Mouse (Mus musculus) liver, embryonic 11.5 days (tissue): ENCODE results near the gene Tenm1. TPM values are rescaled to one million over a fixed set of nuclear protein-coding genes. Genes with fewer than 3 reads are reported as not detected.

Experiments
- ATAC-seq: fragments of 200-750 bp; cut with Nextera tagmentation; replicated peaks from 2 replicates; pipeline ENCODE4 v1.8.0; 2017; ENCODE audit warnings: moderate number of reproducible peaks, mild to moderate bottlenecking, moderate TSS enrichment, moderate library complexity; ENCODE audit not compliant: low FRiP score
- DNase-seq: peaks from one replicate; pipeline ENCODE4 v3.0.0-alpha.2; 2017; ENCODE audit warnings: low spot score
- H3K27ac ChIP-seq: fragments of 300-500 bp; sonication (generic); 2 replicates; pipeline ENCODE4 v1.5.1; 2014; ENCODE audit warnings: mild to moderate bottlenecking, low read depth, low read length, control low read depth
- H3K27me3 ChIP-seq: fragments of 300-500 bp; sonication (generic); replicated peaks from 2 replicates; pipeline ENCODE4 v1.6.1; 2014; ENCODE audit warnings: low read length, mixed read lengths; ENCODE audit not compliant: control insufficient read depth, insufficient read depth
- H3K36me3 ChIP-seq: fragments of 300-500 bp; sonication (generic); 2 replicates; pipeline ENCODE4 v1.6.1; 2014; ENCODE audit warnings: mild to moderate bottlenecking, low read length, moderate library complexity, mixed read lengths; ENCODE audit not compliant: control insufficient read depth, insufficient read depth
- H3K4me1 ChIP-seq: fragments of 300-500 bp; sonication (generic); replicated peaks from 2 replicates; pipeline ENCODE4 v1.6.1; 2014; ENCODE audit warnings: low read length, mixed read lengths; ENCODE audit not compliant: control insufficient read depth, insufficient read depth
- H3K4me2 ChIP-seq: fragments of 300-500 bp; sonication (generic); 2 replicates; pipeline ENCODE4 v1.6.1; 2014; ENCODE audit warnings: mild to moderate bottlenecking, control low read depth, moderate library complexity
- H3K4me3 ChIP-seq: fragments of 300-500 bp; sonication (generic); 2 replicates; pipeline ENCODE4 v1.5.1; 2014; ENCODE audit warnings: low read depth, low read length, control low read depth
- H3K9ac ChIP-seq: fragments of 300-500 bp; sonication (generic); 2 replicates; pipeline ENCODE4 v1.6.1; 2014; ENCODE audit warnings: low read depth, low read length, control low read depth
- H3K9me3 ChIP-seq: fragments of 300-500 bp; sonication (generic); 2 replicates; pipeline ENCODE4 v1.6.1; 2016; ENCODE audit warnings: low read length, inconsistent platforms, mixed read lengths; ENCODE audit not compliant: control insufficient read depth
- WGBS: fragments of 180-500 bp; shearing (Covaris S2); extraction: QIAGEN DNeasy Blood & Tissue Kit; methylation state at CpG from one replicate; pipeline ENCODE4 v1.1.7; 2014; 5-methylcytosine and 5-hydroxymethylcytosine counted together
- polyA plus RNA-seq: library from polyadenylated mRNA; unstranded; fragments of >200 nt; fragmentation: Nextera tagmentation; extraction: Ambion mirVana; gene quantifications from 2 replicates; pipeline ENCODE4 v1.2.1, GENCODE M21; 2014

Tenm1 gene
- polyA plus RNA-seq, 1 experiment from 2014 or later, result 0.11 TPM

GRCm38 (mm10) chrX:43122491-43122890 lies 306.4 kb downstream of the Tenm1 start:
- no peak overlapping the region for H3K9ac ChIP-seq
- DNase-seq, result no peak
- ATAC-seq, result no peak

DNA sequence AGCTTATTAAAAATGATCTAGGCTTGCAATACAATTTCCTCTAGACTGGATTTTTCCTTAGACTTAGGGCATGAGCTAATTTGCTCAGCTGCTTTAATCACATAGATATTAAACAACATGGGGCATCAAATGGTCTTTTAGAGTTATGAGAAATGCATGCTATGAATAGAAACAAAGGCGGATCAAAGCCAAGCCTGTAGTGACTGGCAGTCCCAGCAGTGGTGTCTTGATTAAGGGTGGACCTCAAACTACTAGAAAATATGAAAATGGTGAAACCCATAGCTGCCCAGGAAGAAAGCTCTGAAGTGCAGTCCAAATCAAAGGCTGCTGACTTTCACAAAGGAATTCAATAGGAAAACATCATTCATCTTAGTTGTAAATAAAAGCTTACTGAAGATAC lies 306.9 kb downstream of the Tenm1 start:
- Histone ChIP-seq H3K4me2 (no peak overlapping the region), H3K27me3 (no peaks in the 10 kb centered on the region), H3K9me3 (no peaks in the 10 kb centered on the region), H3K9ac (no peak overlapping the region), H3K4me3 (no peak overlapping the region), H3K4me1 (no peaks in the 10 kb centered on the region), H3K36me3 (no peaks in the 10 kb centered on the region), H3K27ac (no peak overlapping the region)
- DNase-seq, result no peak
- no peak for ATAC-seq
- 86% methylated on average over 1 of the region's 1 CpGs for WGBS

More at GRCm38 (mm10) chrX:43122491-43122890, 306.4 kb downstream of the Tenm1 start:
- Histone ChIP-seq H3K4me2 (no peak overlapping the region), H3K36me3 (no peaks in the 10 kb centered on the region), H3K9me3 (no peaks in the 10 kb centered on the region), H3K4me1 (no peaks in the 10 kb centered on the region), H3K27ac (no peak overlapping the region), H3K4me3 (no peak overlapping the region), H3K27me3 (no peaks in the 10 kb centered on the region)
- 67% methylated on average over 1 of the region's 1 CpGs for WGBS

DNA sequence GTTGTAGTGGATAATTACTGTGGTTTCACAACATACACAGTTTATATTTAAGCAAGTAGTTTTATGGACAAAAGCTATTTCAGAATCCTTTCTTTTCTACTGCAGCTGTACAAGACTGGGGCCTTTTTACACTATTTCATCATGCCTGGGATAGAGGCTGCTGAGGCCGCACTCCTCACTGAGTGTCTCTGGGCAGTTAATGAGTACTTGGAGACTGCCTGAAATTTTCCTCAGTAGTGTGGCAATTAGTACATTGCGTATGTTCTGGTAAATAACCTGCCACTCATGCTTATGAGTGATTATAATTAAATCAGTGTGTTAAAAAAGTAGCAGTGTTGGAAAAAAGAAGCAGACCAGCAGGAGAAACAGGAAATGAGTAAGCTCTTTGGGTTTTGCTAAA lies 442.8 kb downstream of the Tenm1 start:
- 74% methylated on average over 2 of the region's 2 CpGs for WGBS
- no peak overlapping the region for H3K4me3 ChIP-seq
- no peak overlapping the region for H3K9ac ChIP-seq
- no peak for ATAC-seq
- DNase-seq, result no peak
- H3K36me3 ChIP-seq, result no peaks in the 10 kb centered on the region
- no peak overlapping the region for H3K27ac ChIP-seq
- H3K27me3 ChIP-seq, result no peaks in the 10 kb centered on the region
- H3K4me2 ChIP-seq, result no peak overlapping the region
- H3K9me3 ChIP-seq, result no peaks in the 10 kb centered on the region
- H3K4me1 ChIP-seq, result no peaks in the 10 kb centered on the region

- ATAC-seq (no peak), DNase-seq (no peak)
- Histone ChIP-seq H3K4me1 (no peaks in the 10 kb centered on the region), H3K9ac (no peak overlapping the region), H3K4me2 (no peak overlapping the region), H3K27ac (no peak overlapping the region), H3K4me3 (no peak overlapping the region), H3K36me3 (no peaks in the 10 kb centered on the region), H3K27me3 (no peaks in the 10 kb centered on the region), H3K9me3 (no peaks in the 10 kb centered on the region)
- 0% methylated on average over 1 of the region's 1 CpGs for WGBS
Measured at GRCm38 (mm10) chrX:42973562-42973961, 455.4 kb downstream of the Tenm1 start.

DNA sequence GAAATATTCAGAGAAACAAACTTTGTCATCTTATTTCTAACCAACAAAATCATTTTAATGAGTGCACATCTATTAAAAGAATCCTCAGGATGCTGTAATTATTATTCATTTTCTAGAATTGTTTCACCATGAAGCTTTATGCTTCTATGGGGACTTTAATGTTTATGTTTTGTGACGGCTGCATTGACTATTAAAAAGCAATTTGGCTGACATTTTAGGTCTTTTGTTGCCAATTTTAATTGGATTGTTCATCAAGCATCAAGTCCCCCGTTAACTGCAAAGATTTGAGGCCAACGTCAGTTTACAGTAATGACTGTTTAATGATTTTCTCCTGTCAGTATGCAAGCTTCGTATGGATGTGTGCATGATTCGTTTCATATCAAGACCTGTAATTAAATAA lies 461.3 kb downstream of the Tenm1 start:
- Histone ChIP-seq H3K4me2 (no peak overlapping the region), H3K27me3 (no peaks in the 10 kb centered on the region), H3K4me3 (no peak overlapping the region), H3K9ac (no peak overlapping the region), H3K36me3 (no peaks in the 10 kb centered on the region), H3K27ac (no peak overlapping the region), H3K9me3 (no peaks in the 10 kb centered on the region), H3K4me1 (no peaks in the 10 kb centered on the region)
- ATAC-seq (no peak), DNase-seq (no peak)
- WGBS, result 71% methylated on average over 5 of the region's 5 CpGs

GRCm38 (mm10) chrX:42861731-42862130 lies 567.2 kb downstream of the Tenm1 start:
- Histone ChIP-seq H3K4me2 (no peak overlapping the region), H3K27ac (no peak overlapping the region), H3K27me3 (no peaks in the 10 kb centered on the region), H3K9me3 (no peaks in the 10 kb centered on the region), H3K4me3 (no peak overlapping the region), H3K9ac (no peak overlapping the region), H3K36me3 (no peaks in the 10 kb centered on the region), H3K4me1 (no peaks in the 10 kb centered on the region)
- DNase-seq, result no peak
- WGBS, result 86% methylated on average over 1 of the region's 1 CpGs
- ATAC-seq, result no peak

DNA sequence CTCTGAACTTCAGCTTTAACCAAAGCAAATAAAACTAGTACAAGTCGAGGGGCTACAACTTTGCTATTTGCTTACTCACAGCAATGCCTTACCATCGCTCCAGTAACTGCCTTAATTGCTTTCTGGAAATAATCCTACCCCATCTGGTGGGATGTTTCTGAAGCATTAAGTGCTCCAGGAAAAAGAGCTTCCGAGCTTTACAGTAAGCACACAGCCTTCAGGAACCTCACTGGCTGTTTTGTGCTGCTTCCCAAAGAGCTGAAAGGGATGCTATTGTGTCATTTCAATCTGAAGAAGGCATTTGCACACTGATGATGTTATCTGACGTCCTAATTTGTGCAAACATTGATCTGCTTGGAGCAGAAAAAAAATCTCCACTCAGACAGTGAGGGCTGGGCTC lies 647.4 kb downstream of the Tenm1 start:
- no peak overlapping the region for H3K9ac ChIP-seq
- no peaks in the 10 kb centered on the region for H3K4me1 ChIP-seq
- H3K4me2 ChIP-seq, result no peak overlapping the region
- WGBS, result 54% methylated on average over 4 of the region's 4 CpGs
- H3K27me3 ChIP-seq, result no peaks in the 10 kb centered on the region
- no peak for DNase-seq
- H3K4me3 ChIP-seq, result no peak overlapping the region
- no peaks in the 10 kb centered on the region for H3K9me3 ChIP-seq
- ATAC-seq, result no peak
- H3K36me3 ChIP-seq, result no peaks in the 10 kb centered on the region
- no peak overlapping the region for H3K27ac ChIP-seq

- Histone ChIP-seq H3K27me3 (no peaks in the 10 kb centered on the region), H3K27ac (no peak overlapping the region), H3K4me2 (no peak overlapping the region), H3K4me1 (no peaks in the 10 kb centered on the region), H3K4me3 (no peak overlapping the region), H3K9me3 (no peaks in the 10 kb centered on the region), H3K36me3 (no peaks in the 10 kb centered on the region), H3K9ac (no peak overlapping the region)
- WGBS, result 81% methylated on average over 3 of the region's 3 CpGs
- no peak for DNase-seq
- no peak for ATAC-seq
Measured at GRCm38 (mm10) chrX:42718078-42718785, 710.7 kb downstream of the Tenm1 start.

DNA sequence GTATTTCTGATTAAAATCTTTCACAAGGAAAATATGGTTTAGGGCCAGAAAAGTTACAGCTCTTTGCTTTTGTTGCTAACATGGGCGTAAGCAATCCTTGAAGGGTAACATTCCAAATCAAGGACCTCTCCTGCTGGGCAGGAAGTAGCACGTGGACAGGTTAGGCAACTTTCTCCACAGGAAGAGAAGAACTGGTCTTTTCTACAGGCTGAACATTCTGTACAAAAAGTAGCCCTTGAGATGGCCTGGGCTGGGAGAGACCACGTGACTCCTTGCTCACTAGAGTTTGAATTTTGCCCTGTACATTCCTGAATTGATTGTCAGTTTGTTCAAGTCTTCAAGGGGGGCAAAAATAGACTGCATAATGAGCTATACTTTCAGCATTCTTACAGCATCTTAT lies 728.6 kb downstream of the Tenm1 start:
- Histone ChIP-seq H3K36me3 (no peaks in the 10 kb centered on the region), H3K27ac (no peak overlapping the region)
- no peak for ATAC-seq

More for the DNA sequence above, 728.6 kb downstream of the Tenm1 start:
- H3K9ac ChIP-seq, result no peak overlapping the region
- DNase-seq, result no peak
- no peak overlapping the region for H3K4me2 ChIP-seq
- H3K27me3 ChIP-seq, result no peaks in the 10 kb centered on the region
- H3K4me3 ChIP-seq, result no peak overlapping the region
- 58% methylated on average over 3 of the region's 3 CpGs for WGBS
- no peaks in the 10 kb centered on the region for H3K9me3 ChIP-seq
- no peaks in the 10 kb centered on the region for H3K4me1 ChIP-seq
